Mouse (Mus musculus): Measurements from ENCODE around the gene Zscan2. TPM values are rescaled to one million over a fixed set of nuclear protein-coding genes. Genes with fewer than 3 reads are reported as not detected.
A peak's percentile ranks its signal among the peaks of the same experiment; 100 is the strongest.

Gene Zscan2
- polyA plus RNA-seq, 1 experiment from 2014 or later: 2.7 TPM

DNA sequence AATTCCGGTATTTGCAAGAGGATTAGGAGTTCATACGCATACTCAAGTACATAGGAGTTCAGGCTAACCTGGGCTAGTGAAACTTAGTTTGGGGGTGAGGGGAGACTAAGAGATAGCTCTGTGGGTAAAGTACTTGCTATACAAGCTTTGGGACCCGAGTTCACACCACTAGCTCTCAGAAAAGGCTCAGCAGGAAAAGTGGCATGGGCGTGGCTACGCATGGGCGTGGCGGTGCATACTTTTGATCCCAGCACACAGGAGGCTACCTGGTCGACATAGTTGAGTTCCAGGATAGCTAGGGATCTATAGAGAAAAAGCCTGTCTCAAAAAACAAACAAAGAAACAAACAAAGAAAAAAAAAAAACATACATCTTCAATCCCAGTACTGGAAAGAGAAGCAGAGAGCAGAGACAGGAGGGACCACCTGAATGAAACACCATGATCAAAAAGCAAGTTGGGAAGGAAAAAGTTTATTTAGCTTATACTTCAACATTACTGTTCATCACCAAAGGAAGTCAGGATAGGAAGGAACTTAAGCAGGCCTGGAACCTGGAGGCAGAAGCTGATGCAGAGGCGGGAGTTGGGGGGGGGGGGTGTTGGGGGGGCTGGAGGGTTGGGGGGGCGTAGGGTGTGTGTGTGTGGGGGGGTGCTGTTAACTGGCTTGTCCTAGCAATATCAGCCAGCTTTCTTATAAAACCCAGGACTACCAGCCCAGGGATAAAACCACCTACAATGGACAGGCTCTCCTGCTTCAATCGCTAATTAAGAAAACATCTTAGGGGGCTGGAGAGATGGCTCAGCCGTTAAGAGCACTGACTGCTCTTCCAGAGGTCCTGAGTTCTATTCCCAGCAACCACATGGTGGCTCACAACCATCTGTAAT is 26.8 kb upstream of the Zscan2 start:
- H3K9ac ChIP-seq (ENCODE audit: low read depth, low read length): no peak overlapping the region
- no peak overlapping the region for H3K4me2 ChIP-seq (ENCODE audit: low read length)
- no peak overlapping the region for H3K27ac ChIP-seq
- DNase-seq (ENCODE audit: low spot score) (no peak), ATAC-seq (replicated peaks; ENCODE audit: low FRiP score, low read depth) (no peak)
- H3K27me3 ChIP-seq (ENCODE audit: insufficient read depth, low read length): no peaks in the 10 kb centered on the region
- H3K36me3 ChIP-seq (ENCODE audit: insufficient read depth, low read length): no peaks in the 10 kb centered on the region
- no peak for TF ChIP-seq CTCF (IDR thresholded peaks at IDR 0.05; ENCODE audit: low read depth)
- WGBS: 41% methylated on average over 12 of the region's 12 CpGs
- 0 out of 2 replicates have a peak, but pooled peaks cover 5% of the 10 kb centered on the region for H3K4me1 ChIP-seq (replicated peaks; ENCODE audit: insufficient read depth, low read length)
- no peak overlapping the region for H3K4me3 ChIP-seq (replicated peaks; ENCODE audit: low read depth, low read length)
- H3K9me3 ChIP-seq (replicated peaks; ENCODE audit: low read length): no peaks in the 10 kb centered on the region

DNA sequence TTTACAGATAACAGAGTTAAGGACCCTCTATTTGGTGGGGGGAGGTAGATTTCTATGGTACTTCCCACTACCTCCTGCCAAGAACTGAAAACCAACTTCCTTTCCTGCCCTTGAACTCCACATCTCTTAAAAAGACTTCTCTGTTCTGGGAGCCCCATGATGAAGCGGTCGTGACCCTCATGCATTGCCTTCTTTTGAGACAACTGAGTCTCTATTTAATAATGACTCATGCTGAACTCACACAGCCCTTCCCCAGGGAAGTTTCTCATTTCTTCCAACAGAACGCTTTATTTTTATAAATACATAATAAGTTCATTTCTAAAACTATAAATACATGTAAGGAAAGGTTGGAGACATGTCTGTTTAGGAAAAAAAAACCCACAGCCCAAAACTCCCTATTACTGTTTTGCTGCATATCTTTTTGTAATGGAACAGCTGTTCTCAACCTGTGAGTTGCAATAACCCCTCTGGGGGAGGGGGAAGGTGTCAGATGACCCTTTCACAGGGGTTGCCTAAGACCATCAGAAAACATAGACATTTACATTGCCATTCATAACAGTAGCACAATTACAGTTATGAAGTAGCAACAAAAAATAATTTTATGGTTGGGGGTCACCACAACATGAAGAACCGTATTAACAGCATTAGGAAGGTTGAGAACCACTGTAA is 24.6 kb upstream of the Zscan2 start:
- Histone ChIP-seq H3K9me3 (replicated peaks; ENCODE audit: low read length) (no peaks in the 10 kb centered on the region), H3K4me2 (ENCODE audit: low read length) (no peak overlapping the region), H3K9ac (ENCODE audit: low read depth, low read length) (no peak overlapping the region), H3K4me3 (replicated peaks; ENCODE audit: low read depth, low read length) (no peak overlapping the region), H3K27me3 (ENCODE audit: insufficient read depth, low read length) (no peaks in the 10 kb centered on the region), H3K4me1 (replicated peaks; ENCODE audit: insufficient read depth, low read length) (0 out of 2 replicates have a peak, but pooled peaks cover 5% of the 10 kb centered on the region), H3K27ac (no peak overlapping the region), H3K36me3 (ENCODE audit: insufficient read depth, low read length) (no peaks in the 10 kb centered on the region)
- no peak for DNase-seq (ENCODE audit: low spot score)
- no peak for TF ChIP-seq CTCF (IDR thresholded peaks at IDR 0.05; ENCODE audit: low read depth)
- 70% methylated on average over 4 of the region's 4 CpGs for WGBS
- no peak for ATAC-seq (replicated peaks; ENCODE audit: low FRiP score, low read depth)

DNA sequence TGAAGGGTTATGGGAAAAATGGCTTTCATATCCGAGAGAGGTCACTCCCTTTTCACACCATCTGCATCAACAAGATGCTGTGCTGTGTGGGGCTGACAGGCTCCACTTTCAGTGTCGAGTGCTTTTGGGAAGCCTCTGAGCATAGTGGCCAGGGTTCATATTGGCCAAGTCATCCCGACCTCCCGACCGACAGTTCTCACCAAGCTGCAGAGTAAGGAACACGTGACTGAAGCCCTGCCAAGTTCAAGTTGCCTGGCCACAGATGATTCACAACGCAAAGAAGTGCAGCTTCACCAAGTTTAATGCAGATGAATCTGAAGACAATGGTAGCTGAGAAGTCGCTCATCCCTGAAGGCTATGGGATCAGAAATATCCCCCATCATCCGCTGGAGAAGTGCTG is 23.0 kb upstream of the Zscan2 start:
- 44% methylated on average over 9 of the region's 9 CpGs for WGBS
- DNase-seq (ENCODE audit: low spot score): peak; percentile 38

DNA sequence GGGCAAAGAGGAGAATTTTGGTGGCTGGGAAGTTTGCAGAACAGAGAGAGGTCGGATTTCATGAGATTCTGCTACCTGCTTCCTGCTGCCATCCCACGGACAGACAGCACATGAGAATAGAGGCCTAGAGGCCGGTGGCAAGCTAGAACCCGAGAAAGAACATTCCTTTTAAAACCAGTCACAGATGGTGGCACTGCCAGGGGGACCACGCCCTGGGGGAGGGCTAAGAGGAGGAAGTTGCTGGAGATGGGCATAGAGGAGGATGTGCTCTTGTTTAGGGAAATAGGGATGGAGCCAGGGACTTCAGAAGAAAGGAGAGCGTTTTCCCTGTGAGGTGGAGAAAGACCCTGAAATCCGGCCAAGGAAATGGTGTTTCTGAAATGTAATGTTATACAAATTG is 22.5 kb upstream of the Zscan2 start:
- Histone ChIP-seq H3K36me3 (ENCODE audit: insufficient read depth, low read length) (no peaks in the 10 kb centered on the region), H3K4me2 (ENCODE audit: low read length) (no peak overlapping the region), H3K27me3 (ENCODE audit: insufficient read depth, low read length) (no peaks in the 10 kb centered on the region), H3K9me3 (replicated peaks; ENCODE audit: low read length) (no peaks in the 10 kb centered on the region), H3K9ac (ENCODE audit: low read depth, low read length) (no peak overlapping the region), H3K27ac (no peak overlapping the region), H3K4me1 (replicated peaks; ENCODE audit: insufficient read depth, low read length) (0 out of 2 replicates have a peak, but pooled peaks cover 5% of the 10 kb centered on the region), H3K4me3 (replicated peaks; ENCODE audit: low read depth, low read length) (no peak overlapping the region)
- WGBS: 44% methylated on average over 7 of the region's 7 CpGs
- TF ChIP-seq CTCF (IDR thresholded peaks at IDR 0.05; ENCODE audit: low read depth): no peak
- DNase-seq (ENCODE audit: low spot score): no peak
- ATAC-seq (replicated peaks; ENCODE audit: low FRiP score, low read depth): no peak

More for the DNA sequence above, 23.0 kb upstream of the Zscan2 start:
- Histone ChIP-seq H3K36me3 (ENCODE audit: insufficient read depth, low read length) (no peaks in the 10 kb centered on the region), H3K4me3 (replicated peaks; ENCODE audit: low read depth, low read length) (no peak overlapping the region), H3K9me3 (replicated peaks; ENCODE audit: low read length) (no peaks in the 10 kb centered on the region), H3K4me2 (ENCODE audit: low read length) (no peak overlapping the region), H3K27ac (no peak overlapping the region), H3K4me1 (replicated peaks; ENCODE audit: insufficient read depth, low read length) (0 out of 2 replicates have a peak, but pooled peaks cover 5% of the 10 kb centered on the region), H3K9ac (ENCODE audit: low read depth, low read length) (no peak overlapping the region), H3K27me3 (ENCODE audit: insufficient read depth, low read length) (no peaks in the 10 kb centered on the region)
- ATAC-seq (replicated peaks; ENCODE audit: low FRiP score, low read depth): no peak
- TF ChIP-seq CTCF (IDR thresholded peaks at IDR 0.05; ENCODE audit: low read depth): no peak

DNA sequence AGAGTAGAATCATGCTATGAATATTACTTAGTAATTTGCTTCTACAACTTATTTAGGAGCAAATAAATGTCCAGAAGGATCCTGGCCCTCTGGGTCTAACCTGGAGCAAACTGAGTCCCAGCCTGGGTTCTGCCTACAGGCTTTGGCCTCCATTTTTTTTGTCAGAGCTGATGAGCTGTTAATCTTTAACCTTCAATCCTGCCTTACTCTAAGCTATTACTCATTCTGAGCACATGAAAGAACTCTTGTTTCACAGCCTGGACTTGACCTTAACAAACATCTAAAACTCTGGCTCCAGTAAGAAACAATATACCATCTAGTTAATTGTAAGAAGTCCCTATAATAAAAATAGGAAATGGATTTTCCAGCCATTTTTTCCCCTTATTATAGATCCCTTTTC is 21.0 kb upstream of the Zscan2 start:
- Histone ChIP-seq H3K27me3 (ENCODE audit: insufficient read depth, low read length) (no peaks in the 10 kb centered on the region), H3K9me3 (replicated peaks; ENCODE audit: low read length) (no peaks in the 10 kb centered on the region), H3K9ac (ENCODE audit: low read depth, low read length) (no peak overlapping the region), H3K4me3 (replicated peaks; ENCODE audit: low read depth, low read length) (no peak overlapping the region), H3K27ac (no peak overlapping the region), H3K4me1 (replicated peaks; ENCODE audit: insufficient read depth, low read length) (0 out of 2 replicates have a peak, but pooled peaks cover 5% of the 10 kb centered on the region), H3K36me3 (ENCODE audit: insufficient read depth, low read length) (no peaks in the 10 kb centered on the region), H3K4me2 (ENCODE audit: low read length) (no peak overlapping the region)
- DNase-seq (ENCODE audit: low spot score): peak; percentile 47
- ATAC-seq (replicated peaks; ENCODE audit: low FRiP score, low read depth): no peak
- no peak for TF ChIP-seq CTCF (IDR thresholded peaks at IDR 0.05; ENCODE audit: low read depth)

DNA sequence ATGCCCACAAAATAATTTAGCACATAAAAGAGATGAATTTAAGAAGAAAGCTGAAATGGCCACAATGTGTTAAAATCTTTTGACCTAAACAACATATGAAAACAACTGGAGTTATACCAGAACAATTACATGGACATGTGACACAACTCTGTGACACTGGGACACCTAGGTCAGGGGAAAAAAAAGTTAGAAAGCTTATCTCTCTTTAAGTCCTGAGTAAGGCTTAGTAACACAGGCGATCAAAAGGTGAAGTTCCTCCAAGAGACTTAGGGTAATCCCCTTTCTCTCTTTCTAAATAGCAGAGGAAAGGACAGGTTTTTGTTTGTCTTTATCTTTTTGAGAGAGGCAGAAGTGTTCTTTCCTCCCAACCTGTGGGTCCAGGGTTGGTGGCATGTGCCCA is 20.5 kb upstream of the Zscan2 start:
- Histone ChIP-seq H3K4me3 (replicated peaks; ENCODE audit: low read depth, low read length) (no peak overlapping the region), H3K9ac (ENCODE audit: low read depth, low read length) (no peak overlapping the region), H3K36me3 (ENCODE audit: insufficient read depth, low read length) (no peaks in the 10 kb centered on the region), H3K4me1 (replicated peaks; ENCODE audit: insufficient read depth, low read length) (0 out of 2 replicates have a peak, but pooled peaks cover 5% of the 10 kb centered on the region), H3K4me2 (ENCODE audit: low read length) (no peak overlapping the region), H3K27ac (no peak overlapping the region), H3K27me3 (ENCODE audit: insufficient read depth, low read length) (no peaks in the 10 kb centered on the region), H3K9me3 (replicated peaks; ENCODE audit: low read length) (no peaks in the 10 kb centered on the region)
- ATAC-seq (replicated peaks; ENCODE audit: low FRiP score, low read depth): no peak
- TF ChIP-seq CTCF (IDR thresholded peaks at IDR 0.05; ENCODE audit: low read depth): no peak
- DNase-seq (ENCODE audit: low spot score): no peak
- whole genome bisulfite sequencing: 31% methylated on average over 1 of the region's 1 CpGs
